Mouse (Mus musculus) hindbrain, embryonic 11.5 days (tissue): ENCODE results near the gene Phactr2. TPM values are rescaled to one million over a fixed set of nuclear protein-coding genes. Genes with fewer than 3 reads are reported as not detected.

Experiments used
- ATAC-seq: fragments of 200-750 bp; cut with Nextera tagmentation; 2 replicates; pipeline ENCODE4 v1.8.0; 2017; ENCODE audit warnings: mild to moderate bottlenecking, moderate TSS enrichment, moderate library complexity; ENCODE audit not compliant: low FRiP score
- DNase-seq: peaks from one replicate; pipeline ENCODE4 v3.0.0-alpha.2; 2015; ENCODE audit warnings: low spot score
- H3K27ac ChIP-seq: fragments of 300-500 bp; sonication (generic); 2 replicates; pipeline ENCODE4 v1.5.1; 2014; ENCODE audit warnings: mild to moderate bottlenecking, low read depth, low read length
- H3K27me3 ChIP-seq: fragments of 300-500 bp; sonication (generic); 2 replicates; pipeline ENCODE4 v1.6.1; 2014; ENCODE audit warnings: mild to moderate bottlenecking, low read length, moderate library complexity, mixed read lengths; ENCODE audit not compliant: control insufficient read depth, insufficient read depth
- H3K36me3 ChIP-seq: fragments of 300-500 bp; sonication (generic); 2 replicates; pipeline ENCODE4 v1.6.1; 2014; ENCODE audit warnings: mild to moderate bottlenecking, low read length, moderate library complexity, mixed read lengths; ENCODE audit not compliant: control insufficient read depth, insufficient read depth
- H3K4me1 ChIP-seq: fragments of 300-500 bp; sonication (generic); replicated peaks from 2 replicates; pipeline ENCODE4 v1.6.1; 2014; ENCODE audit warnings: low read length, mixed read lengths; ENCODE audit not compliant: control insufficient read depth, insufficient read depth
- H3K4me2 ChIP-seq: fragments of 300-500 bp; sonication (generic); replicated peaks from 2 replicates; pipeline ENCODE4 v1.6.1; 2014; ENCODE audit warnings: mild to moderate bottlenecking, low read depth, low read length
- H3K4me3 ChIP-seq: fragments of 300-500 bp; sonication (generic); 2 replicates; pipeline ENCODE4 v1.5.1; 2014; ENCODE audit warnings: low read depth, low read length
- H3K9ac ChIP-seq: fragments of 300-500 bp; sonication (generic); 2 replicates; pipeline ENCODE4 v1.6.1; 2014; ENCODE audit warnings: low read depth, low read length
- H3K9me3 ChIP-seq: fragments of 300-500 bp; sonication (generic); 2 replicates; pipeline ENCODE4 v1.6.1; 2016; ENCODE audit warnings: low read length; ENCODE audit not compliant: control insufficient read depth
- WGBS: fragments of 180-500 bp; shearing (Covaris S2); extraction: QIAGEN DNeasy Blood & Tissue Kit; methylation state at CpG from one replicate; pipeline ENCODE4 v1.1.7; 2014; 5-methylcytosine and 5-hydroxymethylcytosine counted together
- polyA plus RNA-seq: library from polyadenylated mRNA; unstranded; fragments of >200 nt; fragmentation: Nextera tagmentation; extraction: Ambion mirVana; gene quantifications from 2 replicates; pipeline ENCODE4 v1.2.1, GENCODE M21; 2014

Gene Phactr2
- polyA plus RNA-seq, 1 experiment from 2014 or later, result 17.5 TPM

- H3K4me1 ChIP-seq, result no peaks in the 10 kb centered on the region
- H3K9me3 ChIP-seq, result no peaks in the 10 kb centered on the region
- no peaks in the 10 kb centered on the region for H3K27me3 ChIP-seq
- no peak overlapping the region for H3K4me3 ChIP-seq
- no peak overlapping the region for H3K9ac ChIP-seq
- H3K4me2 ChIP-seq, result no peak overlapping the region
- ATAC-seq (no peak), DNase-seq (no peak)
- H3K27ac ChIP-seq, result no peak overlapping the region
- H3K36me3 ChIP-seq, result no peaks in the 10 kb centered on the region
- 86% methylated on average over 4 of the region's 4 CpGs for WGBS
Measured at GRCm38 (mm10) chr10:13162031-13162430, 312.2 kb downstream of the Phactr2 start.

GRCm38 (mm10) chr10:13160913-13161312, 313.3 kb downstream of the Phactr2 start:
- ATAC-seq (no peak), DNase-seq (no peak)
- H3K27me3 ChIP-seq, result no peaks in the 10 kb centered on the region
- H3K36me3 ChIP-seq, result no peaks in the 10 kb centered on the region
- no peak overlapping the region for H3K9ac ChIP-seq
- no peaks in the 10 kb centered on the region for H3K4me1 ChIP-seq
- H3K9me3 ChIP-seq, result no peaks in the 10 kb centered on the region
- no peak overlapping the region for H3K27ac ChIP-seq
- no peak overlapping the region for H3K4me3 ChIP-seq
- 88% methylated on average over 4 of the region's 4 CpGs for WGBS
- no peak overlapping the region for H3K4me2 ChIP-seq

Other genes with a start within 250 kb of the Phactr2 start
- gene Fuca2, start 25.1 kb upstream of the Phactr2 start, polyA plus RNA-seq, result 24.4 and 28.2 TPM in 2 replicates
- 3.8 and 5.0 TPM in 2 replicates for gene Adat2, start 78.5 kb upstream of the Phactr2 start, polyA plus RNA-seq
- gene Pex3, start 78.7 kb upstream of the Phactr2 start, polyA plus RNA-seq, result 24.4 and 26.3 TPM in 2 replicates